10 mouse cellular contexts compared by ENCODE assay signal in the genomic region with DNA sequence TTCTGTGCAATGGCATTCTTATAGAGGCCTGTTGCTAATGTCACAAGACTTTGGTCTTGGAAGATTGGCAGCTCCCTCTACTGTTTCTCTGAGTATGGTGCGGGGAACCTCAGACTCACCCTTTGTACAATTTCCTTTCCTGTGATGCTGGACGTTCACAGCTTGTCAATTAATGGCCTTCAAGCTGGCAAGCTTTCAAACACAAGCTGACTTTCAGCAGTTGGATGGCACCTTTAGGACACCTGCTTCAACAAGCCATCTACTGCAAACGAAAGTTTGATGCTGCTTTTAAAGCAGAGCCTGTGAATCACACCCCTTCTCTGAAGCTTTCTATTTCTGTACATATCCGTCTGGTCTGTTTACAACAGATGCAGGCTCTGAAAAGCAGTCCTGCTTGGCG.
DNase-seq lines count a peak whose midpoint lies in the region; ATAC-seq and TF ChIP-seq lines count a peak whose summit lies in the region.
"Had no signal": no experiment of that assay in that cellular context is flagged by ENCODE, and none has a peak within 500 bp of the region (broad histone marks: within the 10 kb centered on the region; RNA-seq: fewer than 3 reads in every experiment).

No protein-coding gene starts in this region.

- intact Hi-C loops in gastrocnemius, adult 2 months (cut with DNase I) = no loop called here

- H3K9me3 ChIP-seq in midbrain, embryonic 11.5 days (ENCODE audit: control insufficient read depth, low read length) = no peaks in the 10 kb centered on the region
- H3K9me3 ChIP-seq in midbrain, embryonic 13.5 days = no peaks in the 10 kb centered on the region
- no peaks in the 10 kb centered on the region for H3K9me3 ChIP-seq in forebrain, embryonic 15.5 days
- H3K9me3 ChIP-seq: megakaryocyte, embryonic 14.5 days had no signal

- H3K36me3 ChIP-seq in midbrain, embryonic 11.5 days (ENCODE audit: control insufficient read depth, insufficient read depth, low read length) = no peaks in the 10 kb centered on the region
- no peaks in the 10 kb centered on the region for H3K36me3 ChIP-seq in midbrain, embryonic 13.5 days
- H3K36me3 ChIP-seq in forebrain, embryonic 15.5 days = no peaks in the 10 kb centered on the region

- no peak for TF ChIP-seq CTCF in gastrocnemius, adult 2 months (IDR thresholded peaks at IDR 0.05)

- no peaks in the 10 kb centered on the region for H3K27me3 ChIP-seq in midbrain, embryonic 11.5 days (ENCODE audit: control insufficient read depth, insufficient read depth, low read length)
- H3K27me3 ChIP-seq in midbrain, embryonic 13.5 days = no peaks in the 10 kb centered on the region
- no peaks in the 10 kb centered on the region for H3K27me3 ChIP-seq in forebrain, embryonic 15.5 days
- H3K27me3 ChIP-seq: megakaryocyte, embryonic 14.5 days had no signal

- no peak overlapping the region for H3K4me3 ChIP-seq in midbrain, embryonic 11.5 days (ENCODE audit: low read depth, low read length)
- H3K4me3 ChIP-seq in midbrain, embryonic 13.5 days (replicated peaks) = no peak overlapping the region
- H3K4me3 ChIP-seq in forebrain, embryonic 15.5 days = no peak overlapping the region
- H3K4me3 ChIP-seq in gastrocnemius, adult 2 months = no peak overlapping the region
- H3K4me3 ChIP-seq: megakaryocyte, embryonic 14.5 days had no signal

- H3K4me1 ChIP-seq in midbrain, embryonic 11.5 days (ENCODE audit: control insufficient read depth, insufficient read depth, low read length) = no peaks in the 10 kb centered on the region
- no peaks in the 10 kb centered on the region for H3K4me1 ChIP-seq in midbrain, embryonic 13.5 days (replicated peaks)
- H3K4me1 ChIP-seq in forebrain, embryonic 15.5 days = no peaks in the 10 kb centered on the region
- H3K4me1 ChIP-seq: megakaryocyte, embryonic 14.5 days had no signal

- H3K4me2 ChIP-seq in midbrain, embryonic 11.5 days = no peak overlapping the region
- H3K4me2 ChIP-seq in midbrain, embryonic 13.5 days (replicated peaks) = no peak overlapping the region
- H3K4me2 ChIP-seq in forebrain, embryonic 15.5 days (replicated peaks) = no peak overlapping the region

- 64% methylated on average over 5 of the region's 5 CpGs for WGBS in midbrain, embryonic 11.5 days
- 66% methylated on average over 5 of the region's 5 CpGs for WGBS in midbrain, embryonic 13.5 days
- WGBS in forebrain, embryonic 15.5 days = 40% methylated on average over 5 of the region's 5 CpGs

- no peak for DNase-seq in midbrain, embryonic 11.5 days (ENCODE audit: low spot score, missing footprints)
- DNase-seq in layer of hippocampus, postnatal 36 days = peak; percentile 10 to 15
- DNase-seq in right cerebral cortex, postnatal 4 days = peak; percentile 11
- DNase-seq in gastrocnemius, adult 2 months = no peak
- no peak for DNase-seq in adrenal gland, adult 8-10 months
- DNase-seq in adrenal gland, postnatal 10 days = no peak
- DNase-seq: heart, postnatal 4 days had no signal

- ATAC-seq in midbrain, embryonic 11.5 days (ENCODE audit: low FRiP score) = peak; percentile 57; the same call in 1 of the 2 replicates
- ATAC-seq in midbrain, embryonic 13.5 days = no peak
- peak; percentile 76 for ATAC-seq in forebrain, embryonic 15.5 days (replicated peaks)

- no peak overlapping the region for H3K27ac ChIP-seq in midbrain, embryonic 11.5 days (ENCODE audit: low read depth, low read length)
- H3K27ac ChIP-seq in midbrain, embryonic 13.5 days = no peak overlapping the region
- H3K27ac ChIP-seq in forebrain, embryonic 15.5 days (replicated peaks) = peak overlapping the region; percentile 13; the same call in 1 of the 2 replicates
- no peak overlapping the region for H3K27ac ChIP-seq in gastrocnemius, adult 2 months

- H3K9ac ChIP-seq in midbrain, embryonic 11.5 days (ENCODE audit: low read length) = no peak overlapping the region
- H3K9ac ChIP-seq in midbrain, embryonic 13.5 days (replicated peaks) = no peak overlapping the region
- H3K9ac ChIP-seq in forebrain, embryonic 15.5 days (replicated peaks) = no peak overlapping the region

Comparison
In these comparisons a context has a peak if more than half of its experiments do, and no peak if none do; other contexts are left out.
1. DNase-seq: peak in layer of hippocampus, postnatal 36 days (2 of 2) and right cerebral cortex, postnatal 4 days (single experiment); none in midbrain, embryonic 11.5 days (single experiment), gastrocnemius, adult 2 months (single experiment), adrenal gland, adult 8-10 months (single experiment) and adrenal gland, postnatal 10 days (single experiment).